In genomic region chr5:36938021-36938420, GRCm38 (mm10) we compare ENCODE assay signal across 26 mouse cellular contexts.
"Had no signal": no experiment of that assay in that cellular context is flagged by ENCODE, and none has a peak within 500 bp of the region (broad histone marks: within the 10 kb centered on the region; RNA-seq: fewer than 3 reads in every experiment).

No protein-coding gene starts in this region.

- H3K27me3 ChIP-seq: embryonic facial prominence, embryonic 12.5 days; embryonic facial prominence, embryonic 13.5 days; embryonic facial prominence, embryonic 15.5 days; forebrain, embryonic 12.5 days; forebrain, embryonic 13.5 days; forebrain, embryonic 15.5 days had no signal

- H3K4me1 ChIP-seq: embryonic facial prominence, embryonic 15.5 days had no signal

- H3K27ac ChIP-seq: embryonic facial prominence, embryonic 10.5 days; embryonic facial prominence, embryonic 12.5 days; embryonic facial prominence, embryonic 13.5 days; embryonic facial prominence, embryonic 15.5 days; forebrain, embryonic 10.5 days; forebrain, embryonic 12.5 days; forebrain, embryonic 13.5 days; forebrain, embryonic 15.5 days; gastrocnemius, adult 2 months; heart, adult 2 months had no signal

- H3K36me3 ChIP-seq: embryonic facial prominence, embryonic 10.5 days; embryonic facial prominence, embryonic 12.5 days; embryonic facial prominence, embryonic 13.5 days; embryonic facial prominence, embryonic 15.5 days; forebrain, embryonic 10.5 days; forebrain, embryonic 12.5 days; forebrain, embryonic 15.5 days had no signal

- H3K4me3 ChIP-seq: embryonic facial prominence, embryonic 10.5 days; embryonic facial prominence, embryonic 12.5 days; embryonic facial prominence, embryonic 13.5 days; embryonic facial prominence, embryonic 15.5 days; erythroblast, embryonic 14.5 days; forebrain, embryonic 10.5 days; forebrain, embryonic 12.5 days; forebrain, embryonic 13.5 days; forebrain, embryonic 15.5 days; gastrocnemius, adult 2 months; heart, adult 2 months had no signal

- H3K9me3 ChIP-seq: embryonic facial prominence, embryonic 10.5 days; embryonic facial prominence, embryonic 12.5 days; embryonic facial prominence, embryonic 13.5 days; embryonic facial prominence, embryonic 15.5 days; forebrain, embryonic 10.5 days; forebrain, embryonic 12.5 days; forebrain, embryonic 13.5 days; forebrain, embryonic 15.5 days had no signal

- H3K4me2 ChIP-seq: embryonic facial prominence, embryonic 12.5 days; embryonic facial prominence, embryonic 13.5 days; embryonic facial prominence, embryonic 15.5 days; forebrain, embryonic 12.5 days; forebrain, embryonic 13.5 days; forebrain, embryonic 15.5 days had no signal

- H3K9ac ChIP-seq: embryonic facial prominence, embryonic 12.5 days; embryonic facial prominence, embryonic 13.5 days; embryonic facial prominence, embryonic 15.5 days; forebrain, embryonic 12.5 days; forebrain, embryonic 13.5 days; forebrain, embryonic 15.5 days; forebrain, postnatal 0 days had no signal

- DNase-seq: cerebellum, adult 2 months; cerebellum, adult 8-10 months; cerebellum, adult 9-10 months; cerebellum, postnatal 14 days; cerebellum, postnatal 36 days; embryo, embryonic 11 days; forebrain, postnatal 0 days; gastrocnemius, adult 2 months; gastrocnemius, postnatal 10 days; gastrocnemius, postnatal 14 days; gastrocnemius, postnatal 25 days; gastrocnemius, postnatal 36 days; heart, adult 11 months; heart, adult 18-20 months; heart, adult 2 months had no signal

- ATAC-seq: forebrain, embryonic 13.5 days; forebrain, embryonic 14.5 days; forebrain, embryonic 15.5 days; forebrain, embryonic 16.5 days; forebrain, postnatal 0 days had no signal
